Comparison of ENCODE assay signal across 8 mouse cellular contexts in genomic region chr15:81361022-81361404, GRCm38 (mm10). TPM values are rescaled to one million over a fixed set of nuclear protein-coding genes. Genes with fewer than 3 reads are reported as not detected.
DNase-seq lines count a peak whose midpoint lies in the region; ATAC-seq and TF ChIP-seq lines count a peak whose summit lies in the region.

No protein-coding gene starts in this region.

- no peaks in the 10 kb centered on the region for H3K27me3 ChIP-seq in heart, postnatal 0 days (ENCODE audit: control insufficient read depth, insufficient read depth, low read length)
- no peaks in the 10 kb centered on the region for H3K27me3 ChIP-seq in midbrain, embryonic 16.5 days (ENCODE audit: control insufficient read depth, insufficient read depth, low read depth, low read length)

- TF ChIP-seq CTCF in heart, postnatal 0 days (IDR thresholded peaks at IDR 0.05; ENCODE audit: low read depth), result no peak

- H3K9ac ChIP-seq in heart, postnatal 0 days (replicated peaks; ENCODE audit: low read depth, low read length), result peak overlapping the region; percentile 77; the same call in 1 of the 2 replicates
- peak overlapping the region; percentile 43; the same call in 1 of the 2 replicates for H3K9ac ChIP-seq in midbrain, embryonic 16.5 days (ENCODE audit: low read depth, low read length)

- H3K4me1 ChIP-seq in heart, postnatal 0 days (ENCODE audit: control insufficient read depth, insufficient read depth), result peaks cover 17% of the 10 kb centered on the region; the same call in 1 of the 2 replicates
- H3K4me1 ChIP-seq in midbrain, embryonic 16.5 days (ENCODE audit: control insufficient read depth, insufficient read depth, low read length), result peaks cover 16% of the 10 kb centered on the region

- ATAC-seq in heart, postnatal 0 days (ENCODE audit: insufficient read depth, low read depth), result peak; percentile 37
- peak; percentile 75 for ATAC-seq in common myeloid progenitor, adult 5-6 weeks (replicated peaks; ENCODE audit: low read depth, poor library complexity, severe bottlenecking)
- peak; percentile 37 for ATAC-seq in inflammation-experienced regulatory T-cells, adult 6 months
- ATAC-seq in midbrain, embryonic 16.5 days, result no peak; the same call in 1 of the 2 replicates

- H3K4me2 ChIP-seq in heart, postnatal 0 days (ENCODE audit: low read depth, low read length), result peak overlapping the region; percentile 82
- H3K4me2 ChIP-seq in midbrain, embryonic 16.5 days (ENCODE audit: low read length), result peak overlapping the region; percentile 81

- H3K36me3 ChIP-seq in heart, postnatal 0 days (replicated peaks; ENCODE audit: control insufficient read depth, insufficient read depth, low read length), result peaks cover 24% of the 10 kb centered on the region
- peaks cover 9% of the 10 kb centered on the region for H3K36me3 ChIP-seq in midbrain, embryonic 16.5 days (ENCODE audit: control insufficient read depth, insufficient read depth, low read length)

- H3K9me3 ChIP-seq in heart, postnatal 0 days (replicated peaks; ENCODE audit: control insufficient read depth, low read length), result no peaks in the 10 kb centered on the region
- H3K9me3 ChIP-seq in midbrain, embryonic 16.5 days (replicated peaks; ENCODE audit: control insufficient read depth, low read length, poor library complexity, severe bottlenecking), result no peaks in the 10 kb centered on the region

- H3K4me3 ChIP-seq in heart, postnatal 0 days (ENCODE audit: low read depth, low read length), result peak overlapping the region; percentile 79
- H3K4me3 ChIP-seq in midbrain, embryonic 16.5 days (ENCODE audit: low read depth, low read length), result peak overlapping the region; percentile 50

- intact Hi-C loops in heart, postnatal 10 days (cut with DNase I), result no loop called here

- H3K27ac ChIP-seq in heart, postnatal 0 days (ENCODE audit: low read depth), result peak overlapping the region; percentile 88
- H3K27ac ChIP-seq in midbrain, embryonic 16.5 days (ENCODE audit: low read length), result peak overlapping the region; percentile 40

- WGBS in heart, postnatal 0 days, result 31% methylated on average over 6 of the region's 6 CpGs
- 37% methylated on average over 6 of the region's 6 CpGs for WGBS in midbrain, embryonic 16.5 days

- peak; percentile 49; the same call in 1 of the 2 replicates for TF ChIP-seq EP300 in heart, postnatal 0 days (IDR thresholded peaks at IDR 0.05; ENCODE audit: low read depth)

- DNase-seq in heart, postnatal 0 days (ENCODE audit: low spot score), result no peak
- no peak for DNase-seq in heart, postnatal 10 days
- no peak for DNase-seq in left cerebral cortex, adult 18-20 months (ENCODE audit: low spot score in 2 of 2)
- no peak for DNase-seq in gastrocnemius, adult 18-20 months (ENCODE audit: low spot score)
- DNase-seq in right cerebral cortex, postnatal 10 days (ENCODE audit: low spot score in 2 of 2), result no peak

RNA-seq across cellular contexts. Expression of gene Slc25a17, which starts 0.4 kb away (rescaled TPM):
- total RNA-seq in heart, postnatal 0 days (2014; rRNA removed; ENCODE audit: low replicate concordance), result 20.1 and 35.7 TPM in 2 replicates
- polyA plus RNA-seq in heart, postnatal 0 days (2015; fragmentation: Nextera tagmentation; extraction: Ambion mirVana), result 39.8 and 40.8 TPM in 2 replicates
- total RNA-seq in heart, postnatal 10 days (2021), result 10 to 100 TPM; 33.4 to 38.1 TPM
- total RNA-seq in common myeloid progenitor, adult 5-6 weeks (2017), result 82.7 and 97.2 TPM in 2 replicates
- 100 to 1,000 TPM in 1 of 3 experiments, 10 to 100 TPM in 2; 94.4 to 105 (median 99.3) TPM for polyA plus RNA-seq in inflammation-experienced regulatory T-cells, adult 6 months (2017; shearing (Covaris generic))
- 136 and 141 TPM in 2 replicates for polyA plus RNA-seq in midbrain, embryonic 16.5 days (2015; fragmentation: Nextera tagmentation; extraction: Ambion mirVana)
- total RNA-seq in left cerebral cortex, adult 18-20 months (2021), result 10 to 100 TPM; 34.5 to 39.7 TPM
- total RNA-seq in gastrocnemius, adult 18-20 months (2021), result 1 to 10 TPM; 6.7 TPM

RNA-seq across cellular contexts. Expression of gene St13, which starts 38.9 kb away (rescaled TPM):
- 52.8 and 55.2 TPM in 2 replicates for total RNA-seq in heart, postnatal 0 days (2014; rRNA removed; ENCODE audit: low replicate concordance)
- polyA plus RNA-seq in heart, postnatal 0 days (2015; fragmentation: Nextera tagmentation; extraction: Ambion mirVana), result 85.4 and 90.4 TPM in 2 replicates
- 10 to 100 TPM; 89.0 to 93.6 TPM for total RNA-seq in heart, postnatal 10 days (2021)
- 391 and 469 TPM in 2 replicates for total RNA-seq in common myeloid progenitor, adult 5-6 weeks (2017)
- 100 to 1,000 TPM; 170 to 193 (median 179) TPM for polyA plus RNA-seq in inflammation-experienced regulatory T-cells, adult 6 months (2017; shearing (Covaris generic))
- 216 and 221 TPM in 2 replicates for polyA plus RNA-seq in midbrain, embryonic 16.5 days (2015; fragmentation: Nextera tagmentation; extraction: Ambion mirVana)
- total RNA-seq in left cerebral cortex, adult 18-20 months (2021), result 100 to 1,000 TPM; 173 to 174 TPM
- 100 to 1,000 TPM in 1 of 2 experiments, 10 to 100 TPM in 1; 98.2 to 126 TPM for total RNA-seq in gastrocnemius, adult 18-20 months (2021)

RNA-seq across cellular contexts. Expression of gene Xpnpep3, which starts 38.9 kb away (rescaled TPM):
- total RNA-seq in heart, postnatal 0 days (2014; rRNA removed; ENCODE audit: low replicate concordance), result 10.5 and 14.9 TPM in 2 replicates
- polyA plus RNA-seq in heart, postnatal 0 days (2015; fragmentation: Nextera tagmentation; extraction: Ambion mirVana), result 6.9 and 7.3 TPM in 2 replicates
- 10 to 100 TPM; 12.7 to 13.9 TPM for total RNA-seq in heart, postnatal 10 days (2021)
- total RNA-seq in common myeloid progenitor, adult 5-6 weeks (2017), result 16.2 and 25.1 TPM in 2 replicates
- 1 to 10 TPM; 6.8 to 8.8 (median 8.2) TPM for polyA plus RNA-seq in inflammation-experienced regulatory T-cells, adult 6 months (2017; shearing (Covaris generic))
- polyA plus RNA-seq in midbrain, embryonic 16.5 days (2015; fragmentation: Nextera tagmentation; extraction: Ambion mirVana), result 9.6 and 10.0 TPM in 2 replicates
- 10 to 100 TPM; 15.0 to 16.6 TPM for total RNA-seq in left cerebral cortex, adult 18-20 months (2021)
- 1 to 10 TPM; 6.5 to 6.6 TPM for total RNA-seq in gastrocnemius, adult 18-20 months (2021)

RNA-seq across cellular contexts. Expression of gene Dnajb7, which starts 47.1 kb away (rescaled TPM):
- total RNA-seq in heart, postnatal 0 days (2014; rRNA removed; ENCODE audit: low replicate concordance), result not detected in 2 replicates
- 0.46 and 0.55 TPM in 2 replicates for polyA plus RNA-seq in heart, postnatal 0 days (2015; fragmentation: Nextera tagmentation; extraction: Ambion mirVana)
- not detected for total RNA-seq in heart, postnatal 10 days (2021)
- 0.15 TPM in 1 of 2 replicates, not detected in the other for total RNA-seq in common myeloid progenitor, adult 5-6 weeks (2017)
- polyA plus RNA-seq in inflammation-experienced regulatory T-cells, adult 6 months (2017; shearing (Covaris generic)), result 1 to 10 TPM; 2.1 to 3.2 (median 2.2) TPM
- 1.0 and 2.2 TPM in 2 replicates for polyA plus RNA-seq in midbrain, embryonic 16.5 days (2015; fragmentation: Nextera tagmentation; extraction: Ambion mirVana)
- total RNA-seq in left cerebral cortex, adult 18-20 months (2021), result not detected
- total RNA-seq in gastrocnemius, adult 18-20 months (2021), result not detected
